Mouse (Mus musculus): ENCODE data around the gene Armc12. TPM values are rescaled to one million over a fixed set of nuclear protein-coding genes. Genes with fewer than 3 reads are reported as not detected.

Armc12 gene
- polyA plus RNA-seq, 1 experiment from 2014 or later: not detected

GRCm38 (mm10) chr17:28527184-28528042 lies 3.2 kb upstream of the Armc12 start:
- Histone ChIP-seq H3K9ac (ENCODE audit: low read depth, low read length) (no peak overlapping the region), H3K36me3 (ENCODE audit: control insufficient read depth, insufficient read depth) (no peaks in the 10 kb centered on the region), H3K4me3 (ENCODE audit: low read depth, low read length) (no peak overlapping the region), H3K27me3 (replicated peaks; ENCODE audit: control insufficient read depth, insufficient read depth, low read length) (no peaks in the 10 kb centered on the region), H3K27ac (ENCODE audit: low read depth, low read length) (no peak overlapping the region), H3K4me1 (replicated peaks; ENCODE audit: control insufficient read depth, insufficient read depth, low read length) (no peaks in the 10 kb centered on the region; the same call in 1 of the 2 replicates), H3K4me2 (replicated peaks; ENCODE audit: low read depth) (peak overlapping the region; percentile 48; the same call in 1 of the 2 replicates), H3K9me3 (ENCODE audit: control insufficient read depth) (no peaks in the 10 kb centered on the region)
- 31% methylated on average over 12 of the region's 12 CpGs for WGBS
- TF ChIP-seq CTCF (IDR thresholded peaks at IDR 0.05; ENCODE audit: low read depth): no peak
- ATAC-seq: no peak

GRCm38 (mm10) chr17:28528043-28528351 lies 2.6 kb upstream of the Armc12 start:
- 3% methylated on average over 6 of the region's 6 CpGs for WGBS
- Histone ChIP-seq H3K4me1 (replicated peaks; ENCODE audit: control insufficient read depth, insufficient read depth, low read length) (no peaks in the 10 kb centered on the region; the same call in 1 of the 2 replicates), H3K36me3 (ENCODE audit: control insufficient read depth, insufficient read depth) (no peaks in the 10 kb centered on the region), H3K4me2 (replicated peaks; ENCODE audit: low read depth) (peak overlapping the region; percentile 48; the same call in 1 of the 2 replicates), H3K4me3 (ENCODE audit: low read depth, low read length) (no peak overlapping the region), H3K9ac (ENCODE audit: low read depth, low read length) (no peak overlapping the region), H3K9me3 (ENCODE audit: control insufficient read depth) (no peaks in the 10 kb centered on the region), H3K27me3 (replicated peaks; ENCODE audit: control insufficient read depth, insufficient read depth, low read length) (no peaks in the 10 kb centered on the region), H3K27ac (ENCODE audit: low read depth, low read length) (no peak overlapping the region)
- no peak for ATAC-seq
- peak; percentile 99 for TF ChIP-seq CTCF (IDR thresholded peaks at IDR 0.05; ENCODE audit: low read depth)

- Histone ChIP-seq H3K27ac (ENCODE audit: low read depth, low read length) (no peak overlapping the region), H3K9ac (ENCODE audit: low read depth, low read length) (no peak overlapping the region), H3K36me3 (ENCODE audit: control insufficient read depth, insufficient read depth) (no peaks in the 10 kb centered on the region), H3K9me3 (ENCODE audit: control insufficient read depth) (no peaks in the 10 kb centered on the region), H3K27me3 (replicated peaks; ENCODE audit: control insufficient read depth, insufficient read depth, low read length) (no peaks in the 10 kb centered on the region), H3K4me1 (replicated peaks; ENCODE audit: control insufficient read depth, insufficient read depth, low read length) (no peaks in the 10 kb centered on the region; the same call in 1 of the 2 replicates), H3K4me2 (replicated peaks; ENCODE audit: low read depth) (no peak overlapping the region), H3K4me3 (ENCODE audit: low read depth, low read length) (no peak overlapping the region)
- no peak for ATAC-seq
- TF ChIP-seq CTCF (IDR thresholded peaks at IDR 0.05; ENCODE audit: low read depth): no peak
- WGBS: 66% methylated on average over 4 of the region's 4 CpGs
These were observed 1.5 kb upstream of the Armc12 start for GRCm38 (mm10) chr17:28529116-28529515.

GRCm38 (mm10) chr17:28531946-28532345 lies 1.3 kb downstream of the Armc12 start:
- Histone ChIP-seq H3K4me1 (replicated peaks; ENCODE audit: control insufficient read depth, insufficient read depth, low read length) (no peaks in the 10 kb centered on the region; the same call in 1 of the 2 replicates), H3K27me3 (replicated peaks; ENCODE audit: control insufficient read depth, insufficient read depth, low read length) (no peaks in the 10 kb centered on the region), H3K4me2 (replicated peaks; ENCODE audit: low read depth) (0 out of 2 replicates have a peak overlapping the region, but pooled peaks have one; percentile 1), H3K27ac (ENCODE audit: low read depth, low read length) (no peak overlapping the region), H3K9me3 (ENCODE audit: control insufficient read depth) (no peaks in the 10 kb centered on the region), H3K36me3 (ENCODE audit: control insufficient read depth, insufficient read depth) (no peaks in the 10 kb centered on the region), H3K4me3 (ENCODE audit: low read depth, low read length) (no peak overlapping the region), H3K9ac (ENCODE audit: low read depth, low read length) (no peak overlapping the region)
- 0 out of 2 replicates have a peak, but pooled peaks have one; percentile 48 for ATAC-seq
- WGBS: 15% methylated on average over 18 of the region's 18 CpGs
- no peak for TF ChIP-seq CTCF (IDR thresholded peaks at IDR 0.05; ENCODE audit: low read depth)

GRCm38 (mm10) chr17:28532557-28532956 lies 2.0 kb downstream of the Armc12 start:
- no peaks in the 10 kb centered on the region for H3K27me3 ChIP-seq (replicated peaks; ENCODE audit: control insufficient read depth, insufficient read depth, low read length)
- H3K4me1 ChIP-seq (replicated peaks; ENCODE audit: control insufficient read depth, insufficient read depth, low read length): no peaks in the 10 kb centered on the region; the same call in 1 of the 2 replicates
- no peak for TF ChIP-seq CTCF (IDR thresholded peaks at IDR 0.05; ENCODE audit: low read depth)
- H3K27ac ChIP-seq (ENCODE audit: low read depth, low read length): no peak overlapping the region
- no peaks in the 10 kb centered on the region for H3K9me3 ChIP-seq (ENCODE audit: control insufficient read depth)
- no peak for ATAC-seq
- H3K9ac ChIP-seq (ENCODE audit: low read depth, low read length): no peak overlapping the region
- no peak overlapping the region for H3K4me2 ChIP-seq (replicated peaks; ENCODE audit: low read depth)
- H3K36me3 ChIP-seq (ENCODE audit: control insufficient read depth, insufficient read depth): no peaks in the 10 kb centered on the region
- WGBS: 81% methylated on average over 7 of the region's 7 CpGs
- no peak overlapping the region for H3K4me3 ChIP-seq (ENCODE audit: low read depth, low read length)

- Histone ChIP-seq H3K9me3 (ENCODE audit: control insufficient read depth) (no peaks in the 10 kb centered on the region), H3K4me2 (replicated peaks; ENCODE audit: low read depth) (no peak overlapping the region), H3K9ac (ENCODE audit: low read depth, low read length) (no peak overlapping the region), H3K27ac (ENCODE audit: low read depth, low read length) (no peak overlapping the region), H3K4me3 (ENCODE audit: low read depth, low read length) (no peak overlapping the region), H3K4me1 (replicated peaks; ENCODE audit: control insufficient read depth, insufficient read depth, low read length) (no peaks in the 10 kb centered on the region), H3K36me3 (ENCODE audit: control insufficient read depth, insufficient read depth) (no peaks in the 10 kb centered on the region), H3K27me3 (replicated peaks; ENCODE audit: control insufficient read depth, insufficient read depth, low read length) (no peaks in the 10 kb centered on the region)
- WGBS: 87% methylated on average over 13 of the region's 13 CpGs
- TF ChIP-seq CTCF (IDR thresholded peaks at IDR 0.05; ENCODE audit: low read depth): no peak
- ATAC-seq: no peak
These were observed 2.7 kb downstream of the Armc12 start for GRCm38 (mm10) chr17:28533327-28533726.
